Mouse (Mus musculus): Measurements from ENCODE around the gene L3mbtl2. TPM values are rescaled to one million over a fixed set of nuclear protein-coding genes. Genes with fewer than 3 reads are reported as not detected.

The L3mbtl2 gene
- total RNA-seq, 2 experiments from 2014 or later, result 17.3 to 30.9 TPM

DNA sequence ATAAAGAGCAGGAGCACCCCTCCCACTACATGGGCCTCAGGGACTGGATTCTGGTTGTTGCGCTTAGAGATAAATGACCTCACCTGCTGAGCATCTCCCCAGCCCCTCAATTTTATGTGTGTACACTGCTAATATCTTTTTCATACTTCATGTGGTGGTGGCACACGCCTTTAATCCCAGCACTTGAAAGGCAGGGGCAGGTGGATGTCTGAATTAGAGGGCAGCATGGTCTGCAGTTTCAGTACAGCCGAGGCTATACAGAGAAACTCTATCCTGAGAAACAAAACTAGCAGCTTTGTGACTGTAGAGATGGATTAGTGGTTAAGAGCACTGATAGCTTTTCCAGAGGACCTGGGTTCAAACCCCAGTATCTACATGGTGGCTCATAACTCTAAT lies 39.4 kb downstream of the L3mbtl2 start:
- ATAC-seq (replicated peaks; ENCODE audit: poor library complexity), result no peak

DNA sequence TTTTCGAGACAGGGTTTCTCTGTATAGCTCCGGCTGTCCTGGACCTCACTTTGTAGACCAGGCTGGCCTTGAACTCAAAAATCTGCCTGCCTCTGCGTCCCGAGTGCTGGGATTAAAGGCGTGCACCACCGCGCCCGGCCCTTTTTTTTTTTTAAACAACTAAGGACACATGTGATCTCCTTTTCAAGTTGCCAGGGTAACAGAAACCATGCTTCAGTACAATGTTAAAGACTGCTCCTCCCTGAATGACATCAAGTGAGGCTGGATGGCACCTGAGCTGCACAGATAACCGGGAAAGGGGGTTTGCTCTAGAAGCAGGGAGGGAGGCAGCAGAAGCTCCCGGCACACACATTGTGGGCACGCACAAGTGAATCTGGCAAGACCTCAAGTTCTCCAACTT lies 45.3 kb downstream of the L3mbtl2 start:
- no peak for ATAC-seq (replicated peaks; ENCODE audit: poor library complexity)

DNA sequence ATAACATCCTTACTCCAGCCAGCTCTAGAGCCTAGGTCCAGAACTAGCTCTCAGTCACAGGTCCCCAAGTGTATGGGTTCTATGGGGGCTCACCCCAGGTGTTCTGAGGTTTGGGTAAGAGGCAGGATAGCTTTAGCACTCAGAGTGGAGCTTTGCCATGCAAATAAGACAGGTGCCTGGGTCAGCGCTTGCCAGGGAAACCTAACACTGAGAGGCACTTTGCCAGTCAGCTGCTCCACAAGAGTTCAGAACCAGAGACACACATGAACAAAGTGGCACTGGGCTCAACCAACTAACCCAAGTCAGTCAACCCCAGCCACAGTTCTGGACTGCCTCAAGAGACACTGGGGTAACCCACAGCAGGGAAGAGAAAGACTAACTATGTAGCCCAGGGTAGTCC lies 46.0 kb downstream of the L3mbtl2 start:
- ATAC-seq (replicated peaks; ENCODE audit: poor library complexity), result no peak

DNA sequence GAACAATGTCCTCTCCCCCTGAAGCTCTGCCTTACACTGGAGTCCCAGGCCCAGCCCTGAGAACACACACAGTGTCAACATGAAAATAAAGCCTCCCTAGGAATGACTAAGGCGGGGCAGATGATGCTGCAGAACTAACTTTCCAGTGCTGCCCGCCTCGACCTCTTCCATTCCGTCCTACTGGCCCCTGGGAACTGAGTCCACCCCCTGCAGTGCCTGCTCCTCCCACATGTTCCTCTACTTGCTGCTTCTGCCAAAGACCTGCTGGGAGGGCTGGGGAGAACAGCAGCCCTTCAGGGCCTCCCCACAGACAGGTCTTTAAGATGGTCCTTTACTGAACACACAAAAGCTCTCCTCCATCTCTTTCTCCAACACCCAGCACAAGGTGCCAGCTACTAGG lies 47.1 kb downstream of the L3mbtl2 start:
- ATAC-seq (replicated peaks; ENCODE audit: poor library complexity), result no peak

DNA sequence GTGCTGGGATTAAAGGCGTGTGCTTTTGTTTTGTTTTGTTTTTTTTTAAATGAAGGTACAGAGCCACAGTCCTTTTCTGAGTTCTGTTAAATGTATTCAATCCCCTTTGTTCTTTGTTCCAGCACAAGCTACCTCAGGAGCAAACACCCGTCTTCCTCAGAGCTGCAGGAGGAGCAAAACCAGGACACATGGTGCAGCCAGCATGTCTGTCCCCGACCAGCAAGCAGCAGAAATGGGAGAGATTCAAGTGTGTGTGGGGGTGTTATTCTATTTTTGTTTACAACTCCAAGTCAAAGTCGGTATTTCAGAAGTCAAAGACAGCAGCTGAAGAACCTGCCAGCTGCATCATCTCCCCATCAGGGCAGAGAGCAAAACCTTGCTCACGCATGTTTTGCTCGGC lies 50.1 kb downstream of the L3mbtl2 start:
- ATAC-seq (replicated peaks; ENCODE audit: poor library complexity), result no peak

DNA sequence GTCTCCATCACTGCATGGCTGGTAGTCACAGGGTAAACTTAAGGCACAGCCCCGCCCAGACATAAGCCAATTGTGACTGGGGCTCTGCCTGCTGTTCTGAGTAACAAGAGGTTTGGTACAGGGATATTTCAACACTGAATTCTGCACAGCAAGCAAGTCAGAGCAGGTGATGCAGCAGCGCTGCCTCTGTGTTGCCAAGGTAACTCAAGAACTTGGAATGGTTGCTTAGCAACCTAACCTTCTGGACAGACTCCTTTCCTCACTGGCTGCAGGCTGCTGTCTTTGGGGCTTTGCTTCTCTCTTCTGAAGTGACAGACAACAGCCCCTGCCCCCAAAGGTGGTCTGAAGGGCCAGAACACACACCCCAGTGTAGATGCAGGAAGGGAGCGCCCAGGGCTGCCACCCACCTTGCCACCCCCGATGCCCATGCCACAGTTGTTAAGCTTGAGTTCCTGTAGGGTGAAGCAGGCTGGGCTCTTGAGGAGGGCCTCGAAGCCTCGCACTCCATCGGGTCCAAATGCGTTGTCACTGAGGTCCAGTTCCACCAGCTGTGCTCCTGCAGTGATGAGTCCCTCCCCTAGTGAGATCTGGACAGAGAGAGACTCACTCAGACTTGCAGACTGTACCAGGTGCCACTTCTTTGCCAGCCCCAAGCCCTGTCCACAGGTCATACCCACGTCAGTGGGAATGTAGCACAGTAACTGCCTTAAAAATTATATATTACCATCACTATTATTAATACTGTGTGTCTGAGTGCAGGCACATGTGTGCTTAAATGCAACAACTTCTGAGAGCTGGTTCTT lies 54.8 kb downstream of the L3mbtl2 start:
- no peak for ATAC-seq (replicated peaks; ENCODE audit: poor library complexity)

DNA sequence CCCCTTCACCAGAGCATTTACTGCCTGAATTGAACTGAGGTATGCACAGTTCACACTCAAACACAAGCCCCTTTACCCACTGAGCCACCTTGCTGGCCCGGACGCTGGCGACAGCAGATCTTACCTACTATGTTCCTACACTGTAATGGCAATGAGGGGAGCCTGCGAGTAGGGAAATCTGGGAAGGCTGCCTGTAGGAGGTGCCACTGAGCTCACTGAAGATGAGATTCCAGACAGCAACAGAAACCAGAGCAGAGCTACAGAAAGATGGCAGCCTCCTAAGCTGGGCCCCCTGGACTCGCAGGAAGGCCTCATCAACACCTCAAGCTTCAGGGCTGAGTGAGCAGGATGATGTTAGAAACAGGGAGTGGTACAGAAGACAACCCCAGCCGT lies 55.4 kb downstream of the L3mbtl2 start:
- ATAC-seq (replicated peaks; ENCODE audit: poor library complexity), result no peak

DNA sequence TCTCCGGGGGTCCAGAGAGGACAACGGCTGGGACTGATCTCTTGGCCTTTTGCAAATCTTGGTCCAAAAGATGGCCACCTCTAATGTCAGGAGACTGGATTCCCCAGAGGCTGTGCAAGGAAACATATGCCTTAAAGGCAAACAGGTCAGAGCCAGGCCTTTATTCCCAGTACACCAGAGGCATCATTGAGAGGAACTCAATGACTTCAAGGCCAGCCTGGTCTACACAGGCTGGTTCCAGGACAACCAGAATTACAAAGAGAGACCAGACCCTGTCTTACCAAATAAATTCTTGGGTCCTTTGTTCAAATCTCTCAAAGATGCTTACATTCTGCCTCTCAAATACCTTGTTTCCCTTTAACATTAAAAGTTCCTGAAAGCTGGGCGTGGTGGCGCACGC lies 58.7 kb downstream of the L3mbtl2 start:
- no peak for ATAC-seq (replicated peaks; ENCODE audit: poor library complexity)

DNA sequence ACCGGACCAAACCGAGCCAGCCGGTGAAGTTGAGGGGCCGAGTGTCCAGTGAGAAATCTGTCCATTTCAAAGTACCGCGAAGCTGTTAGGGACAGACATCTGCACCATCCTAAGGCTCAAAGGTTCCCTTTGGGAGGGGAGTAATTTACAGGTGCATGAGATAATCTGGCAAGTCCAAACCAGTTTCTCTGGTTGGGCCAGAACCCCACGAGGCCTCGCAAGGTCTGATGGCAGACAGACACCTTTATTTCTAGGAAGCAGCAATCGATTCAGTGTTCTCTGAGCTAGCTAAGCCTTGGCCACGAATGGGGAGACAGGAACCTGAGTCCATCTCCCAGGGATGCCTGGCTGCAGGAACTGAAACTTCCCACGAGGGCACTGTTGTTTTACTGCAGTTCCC lies 60.0 kb downstream of the L3mbtl2 start:
- no peak for ATAC-seq (replicated peaks; ENCODE audit: poor library complexity)

DNA sequence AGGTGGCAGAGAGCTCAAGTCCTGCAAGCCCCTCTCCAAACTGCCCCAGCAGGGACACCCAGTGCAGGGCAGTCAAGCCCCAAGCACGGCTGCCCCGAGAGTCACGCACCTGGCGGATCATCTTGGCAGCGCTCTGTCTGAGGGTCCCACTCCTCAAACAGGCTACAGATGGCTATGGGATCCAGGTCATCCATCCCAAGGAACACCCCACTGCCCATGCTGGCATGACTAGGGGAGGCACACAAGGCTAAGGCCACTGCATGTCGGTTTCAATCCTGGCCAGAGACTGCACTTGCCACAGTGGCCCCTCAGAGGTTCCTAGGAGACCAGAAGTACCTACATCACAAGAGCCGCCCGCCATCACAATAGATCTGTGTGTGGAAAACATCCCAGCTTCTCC lies 62.3 kb downstream of the L3mbtl2 start:
- no peak for ATAC-seq (replicated peaks; ENCODE audit: poor library complexity)

DNA sequence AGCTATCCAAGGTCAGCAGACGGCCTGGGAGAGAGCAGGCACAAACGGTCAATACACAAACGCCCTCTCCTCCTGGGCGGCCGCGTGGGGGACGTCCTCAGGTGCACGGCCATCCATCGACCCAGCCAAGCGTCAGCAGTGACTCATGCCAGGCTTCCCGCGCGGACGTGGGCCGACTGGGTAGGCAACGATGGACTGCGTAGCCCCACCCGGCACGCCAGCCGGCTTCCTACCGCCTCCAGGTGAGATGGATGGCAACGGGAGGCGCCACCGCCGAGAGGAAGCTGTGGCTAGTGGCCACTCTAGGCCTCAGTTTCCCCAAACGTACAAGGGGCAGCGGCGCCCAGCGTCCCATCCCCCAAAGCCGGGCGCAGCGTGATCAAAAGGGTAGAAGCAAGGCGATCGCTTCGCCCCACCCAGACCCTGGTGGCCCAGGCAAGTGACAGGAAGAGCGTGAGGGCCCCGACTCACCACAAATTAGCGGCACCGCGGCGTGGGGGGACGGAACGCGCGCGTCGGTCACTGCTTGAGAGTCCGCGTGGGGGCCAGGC lies 65.6 kb downstream of the L3mbtl2 start:
- ATAC-seq (replicated peaks; ENCODE audit: poor library complexity), result peak; percentile 40

DNA sequence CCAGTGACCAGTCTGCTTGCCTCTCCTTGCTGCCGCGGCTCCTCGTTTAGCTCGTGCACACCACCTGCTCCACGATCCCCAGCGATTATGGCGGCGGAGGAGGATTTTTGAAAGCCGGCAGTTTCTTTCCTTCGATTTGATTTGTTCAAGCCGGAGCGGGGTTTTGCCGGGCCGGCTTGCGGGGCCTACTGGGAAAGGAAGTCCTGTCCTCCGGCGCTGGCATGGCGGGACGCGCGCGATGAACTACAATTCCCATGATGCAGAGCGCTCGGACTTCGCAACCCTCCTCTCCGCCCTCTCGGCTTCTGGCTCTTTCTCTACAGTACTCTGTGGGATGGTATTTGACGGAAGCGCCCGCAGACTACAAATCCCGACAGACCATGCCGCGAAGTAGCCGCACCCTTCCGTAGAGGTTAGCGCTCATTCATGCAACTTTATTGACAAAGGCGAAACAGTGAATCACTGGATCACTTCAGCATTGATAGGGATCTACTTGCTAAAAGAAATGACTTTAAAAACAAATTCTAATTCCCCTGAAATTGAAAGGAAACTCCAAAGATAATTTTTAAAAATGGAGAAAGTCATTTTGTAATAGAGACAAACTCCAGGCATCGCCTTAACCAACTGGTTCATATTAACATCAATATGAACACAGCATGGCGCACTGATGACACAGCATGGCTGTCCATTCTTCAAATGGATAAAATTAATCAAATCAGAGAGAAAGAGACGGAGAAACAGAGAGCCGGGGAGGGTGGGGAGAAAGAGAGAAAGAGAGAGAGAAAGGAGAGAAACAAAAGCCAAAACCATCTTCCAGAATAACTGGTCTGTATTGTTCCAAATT lies 66.3 kb downstream of the L3mbtl2 start:
- ATAC-seq (replicated peaks; ENCODE audit: poor library complexity), result peak; percentile 98

DNA sequence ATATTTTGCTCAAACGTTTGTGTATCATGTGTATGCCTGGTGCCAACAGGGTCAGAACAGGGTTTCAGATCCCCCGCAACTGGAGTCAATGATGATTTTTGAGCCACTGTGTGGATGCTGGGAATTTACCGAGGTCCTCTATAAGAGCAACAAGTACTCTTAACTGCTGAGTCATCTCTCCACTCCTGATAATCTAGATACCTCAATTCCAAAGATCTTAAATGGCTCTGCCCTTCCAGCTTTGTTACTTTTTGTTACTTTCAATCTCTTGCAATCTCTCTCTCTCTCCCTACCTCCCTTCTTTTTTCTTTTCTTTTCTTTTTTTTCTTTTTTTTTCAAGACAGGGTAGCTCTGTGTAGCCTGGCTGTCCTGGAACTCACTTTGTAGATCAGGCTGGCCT lies 71.4 kb downstream of the L3mbtl2 start:
- no peak for ATAC-seq (replicated peaks; ENCODE audit: poor library complexity)

Other genes starting within 250 kb of the L3mbtl2 start
- gene Rbx1, start 197.6 kb upstream of the L3mbtl2 start, total RNA-seq (2015), result 166 and 175 TPM in 2 replicates
- 189 and 199 TPM in 2 replicates for gene Rbx1, start 197.6 kb upstream of the L3mbtl2 start, total RNA-seq (2017)
- gene Ep300, start 78.5 kb upstream of the L3mbtl2 start, total RNA-seq (2015), result 112 and 132 TPM in 2 replicates
- gene Ep300, start 78.5 kb upstream of the L3mbtl2 start, total RNA-seq (2017), result 22.4 and 23.7 TPM in 2 replicates
- 0.57 and 0.59 TPM in 2 replicates for gene Chadl, start 33.4 kb downstream of the L3mbtl2 start, total RNA-seq (2015)
- not detected in 2 replicates for gene Chadl, start 33.4 kb downstream of the L3mbtl2 start, total RNA-seq (2017)
- 19.3 and 20.5 TPM in 2 replicates for gene Zc3h7b, start 81.2 kb downstream of the L3mbtl2 start, total RNA-seq (2015)
- 16.0 and 17.8 TPM in 2 replicates for gene Zc3h7b, start 81.2 kb downstream of the L3mbtl2 start, total RNA-seq (2017)
- gene Rangap1, start 81.6 kb downstream of the L3mbtl2 start, total RNA-seq (2015), result 44.1 and 46.9 TPM in 2 replicates
- 106 and 129 TPM in 2 replicates for gene Rangap1, start 81.6 kb downstream of the L3mbtl2 start, total RNA-seq (2017)
- 4.9 and 5.1 TPM in 2 replicates for gene Tef, start 138.5 kb downstream of the L3mbtl2 start, total RNA-seq (2015)
- gene Tef, start 138.5 kb downstream of the L3mbtl2 start, total RNA-seq (2017), result 10.4 and 11.0 TPM in 2 replicates
- 33.9 and 36.3 TPM in 2 replicates for gene Tob2, start 194.9 kb downstream of the L3mbtl2 start, total RNA-seq (2015)
- 19.8 and 21.2 TPM in 2 replicates for gene Tob2, start 194.9 kb downstream of the L3mbtl2 start, total RNA-seq (2017)
- gene Phf5a, start 208.0 kb downstream of the L3mbtl2 start, total RNA-seq (2015), result 123 and 128 TPM in 2 replicates
- 83.2 and 110 TPM in 2 replicates for gene Phf5a, start 208.0 kb downstream of the L3mbtl2 start, total RNA-seq (2017)
- gene Aco2, start 208.4 kb downstream of the L3mbtl2 start, total RNA-seq (2015), result 77.3 and 90.7 TPM in 2 replicates
- 122 and 130 TPM in 2 replicates for gene Aco2, start 208.4 kb downstream of the L3mbtl2 start, total RNA-seq (2017)

Data from megakaryocyte progenitor cell, adult 5-6 weeks (primary cell).